Mouse (Mus musculus): ENCODE measurements at regions not wholly inside any gene's neighbourhood (a gene's known extent, or its start where the extent isn't known, plus 50 kb on each side); places are given as distances from the start of the nearest gene placed in this dataset.

- Histone ChIP-seq H3K4me1 (ENCODE audit: insufficient read depth, low read length) (no peaks in the 10 kb centered on the region), H3K4me2 (ENCODE audit: low read depth, low read length) (no peak overlapping the region), H3K27me3 (ENCODE audit: insufficient read depth, low read length) (no peaks in the 10 kb centered on the region), H3K9ac (replicated peaks; ENCODE audit: low read length) (no peak overlapping the region), H3K9me3 (ENCODE audit: low read length) (no peaks in the 10 kb centered on the region), H3K36me3 (ENCODE audit: insufficient read depth, low read length) (no peaks in the 10 kb centered on the region), H3K4me3 (ENCODE audit: low read length) (no peak overlapping the region), H3K27ac (no peak overlapping the region)
- no peak for TF ChIP-seq CTCF (IDR thresholded peaks at IDR 0.05; ENCODE audit: low read depth)
- ATAC-seq (no peak), DNase-seq (ENCODE audit: low spot score) (no peak)
- WGBS, result 76% methylated on average over 4 of the region's 4 CpGs
These were observed 190.5 kb downstream of the Gm11011 start for GRCm38 (mm10) chr2:169397013-169397412.

DNA sequence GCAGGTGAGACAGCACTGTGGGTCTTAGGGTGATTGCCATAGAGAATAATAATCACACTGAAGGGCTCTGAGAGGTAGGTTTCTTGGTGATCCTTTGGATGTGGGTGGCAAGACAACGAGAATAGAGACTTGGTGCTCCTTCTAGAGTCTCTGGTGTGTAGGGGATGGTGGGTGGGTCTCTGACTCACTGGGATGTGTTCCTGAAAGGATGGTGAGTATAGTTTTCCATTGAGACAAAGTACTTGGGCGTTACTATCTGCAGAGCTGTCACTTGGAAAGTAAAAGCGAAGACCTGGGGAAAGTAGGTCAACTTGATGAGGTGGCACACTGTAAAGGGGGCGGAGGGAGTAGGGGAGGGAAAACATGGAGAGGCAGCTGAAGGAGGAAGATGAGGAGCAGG lies 191.3 kb downstream of the Gm11011 start:
- H3K9ac ChIP-seq (replicated peaks; ENCODE audit: low read length), result no peak overlapping the region
- no peak overlapping the region for H3K4me3 ChIP-seq (ENCODE audit: low read length)
- no peaks in the 10 kb centered on the region for H3K27me3 ChIP-seq (ENCODE audit: insufficient read depth, low read length)
- no peak for ATAC-seq
- H3K36me3 ChIP-seq (ENCODE audit: insufficient read depth, low read length), result no peaks in the 10 kb centered on the region
- TF ChIP-seq CTCF (IDR thresholded peaks at IDR 0.05; ENCODE audit: low read depth), result no peak
- no peak overlapping the region for H3K4me2 ChIP-seq (ENCODE audit: low read depth, low read length)
- no peaks in the 10 kb centered on the region for H3K9me3 ChIP-seq (ENCODE audit: low read length)
- no peak overlapping the region for H3K27ac ChIP-seq
- 85% methylated on average over 4 of the region's 4 CpGs for WGBS
- H3K4me1 ChIP-seq (ENCODE audit: insufficient read depth, low read length), result no peaks in the 10 kb centered on the region
- no peak for DNase-seq (ENCODE audit: low spot score)

GRCm38 (mm10) chr2:169389611-169390010 lies 197.9 kb downstream of the Gm11011 start:
- Histone ChIP-seq H3K27me3 (ENCODE audit: insufficient read depth, low read length) (no peaks in the 10 kb centered on the region), H3K9me3 (ENCODE audit: low read length) (no peaks in the 10 kb centered on the region), H3K27ac (no peak overlapping the region), H3K9ac (replicated peaks; ENCODE audit: low read length) (no peak overlapping the region), H3K4me3 (ENCODE audit: low read length) (no peak overlapping the region), H3K4me1 (ENCODE audit: insufficient read depth, low read length) (no peaks in the 10 kb centered on the region), H3K36me3 (ENCODE audit: insufficient read depth, low read length) (no peaks in the 10 kb centered on the region), H3K4me2 (ENCODE audit: low read depth, low read length) (no peak overlapping the region)
- 67% methylated on average over 4 of the region's 4 CpGs for WGBS
- ATAC-seq (no peak), DNase-seq (ENCODE audit: low spot score) (no peak)
- TF ChIP-seq CTCF (IDR thresholded peaks at IDR 0.05; ENCODE audit: low read depth), result no peak

GRCm38 (mm10) chr2:169388569-169388968 lies 199.0 kb downstream of the Gm11011 start:
- no peak for TF ChIP-seq CTCF (IDR thresholded peaks at IDR 0.05; ENCODE audit: low read depth)
- Histone ChIP-seq H3K9ac (replicated peaks; ENCODE audit: low read length) (no peak overlapping the region), H3K4me3 (ENCODE audit: low read length) (no peak overlapping the region), H3K27ac (no peak overlapping the region), H3K9me3 (ENCODE audit: low read length) (peaks cover 2% of the 10 kb centered on the region; the same call in 1 of the 2 replicates), H3K27me3 (ENCODE audit: insufficient read depth, low read length) (no peaks in the 10 kb centered on the region), H3K4me2 (ENCODE audit: low read depth, low read length) (no peak overlapping the region), H3K4me1 (ENCODE audit: insufficient read depth, low read length) (no peaks in the 10 kb centered on the region), H3K36me3 (ENCODE audit: insufficient read depth, low read length) (no peaks in the 10 kb centered on the region)
- ATAC-seq (no peak), DNase-seq (ENCODE audit: low spot score) (no peak)
- 81% methylated on average over 8 of the region's 8 CpGs for whole genome bisulfite sequencing

DNA sequence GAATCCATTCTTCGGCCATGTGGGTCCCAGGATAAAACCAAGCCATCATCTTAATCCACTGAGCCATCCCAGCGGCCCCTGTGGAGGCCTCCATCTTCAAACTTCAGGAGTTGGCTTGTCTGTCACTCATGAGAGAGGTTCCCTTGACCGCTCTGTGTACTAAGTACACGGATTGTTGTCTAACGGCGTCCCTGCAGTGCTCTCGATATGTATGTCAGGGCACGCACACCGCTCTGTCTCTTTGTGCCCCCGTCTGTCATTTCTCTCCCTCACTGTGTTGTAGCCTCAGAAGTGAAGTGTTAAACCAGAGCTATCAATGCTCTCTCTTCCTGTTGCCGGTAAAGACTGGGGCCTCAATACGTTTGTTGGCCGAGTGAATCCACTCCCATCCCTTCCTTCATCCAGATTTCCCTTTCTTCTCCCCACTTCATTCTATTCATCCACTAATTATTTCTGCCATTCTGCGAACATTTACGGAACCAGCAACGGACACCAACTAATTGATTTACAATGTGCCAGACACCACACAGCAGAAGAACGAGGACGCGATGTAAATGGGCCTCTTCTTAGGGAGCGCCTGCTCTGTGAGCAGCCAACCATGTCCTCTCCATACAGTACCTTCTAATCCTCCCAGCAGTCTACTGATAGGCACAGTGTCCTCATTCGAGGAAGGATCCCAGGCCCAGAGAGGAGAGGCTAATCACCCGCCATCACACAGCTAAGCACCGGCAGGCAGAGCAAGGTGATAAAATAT lies 199.6 kb downstream of the Gm11011 start:
- no peaks in the 10 kb centered on the region for H3K36me3 ChIP-seq (ENCODE audit: insufficient read depth, low read length)
- TF ChIP-seq CTCF (IDR thresholded peaks at IDR 0.05; ENCODE audit: low read depth), result no peak
- H3K4me2 ChIP-seq (ENCODE audit: low read depth, low read length), result no peak overlapping the region
- H3K4me3 ChIP-seq (ENCODE audit: low read length), result no peak overlapping the region
- no peak for ATAC-seq
- H3K9me3 ChIP-seq (ENCODE audit: low read length), result peaks cover 2% of the 10 kb centered on the region; the same call in 1 of the 2 replicates
- DNase-seq (ENCODE audit: low spot score), result no peak
- H3K27ac ChIP-seq, result no peak overlapping the region
- H3K27me3 ChIP-seq (ENCODE audit: insufficient read depth, low read length), result no peaks in the 10 kb centered on the region
- no peak overlapping the region for H3K9ac ChIP-seq (replicated peaks; ENCODE audit: low read length)
- H3K4me1 ChIP-seq (ENCODE audit: insufficient read depth, low read length), result no peaks in the 10 kb centered on the region
- 52% methylated on average over 23 of the region's 23 CpGs for WGBS

DNA sequence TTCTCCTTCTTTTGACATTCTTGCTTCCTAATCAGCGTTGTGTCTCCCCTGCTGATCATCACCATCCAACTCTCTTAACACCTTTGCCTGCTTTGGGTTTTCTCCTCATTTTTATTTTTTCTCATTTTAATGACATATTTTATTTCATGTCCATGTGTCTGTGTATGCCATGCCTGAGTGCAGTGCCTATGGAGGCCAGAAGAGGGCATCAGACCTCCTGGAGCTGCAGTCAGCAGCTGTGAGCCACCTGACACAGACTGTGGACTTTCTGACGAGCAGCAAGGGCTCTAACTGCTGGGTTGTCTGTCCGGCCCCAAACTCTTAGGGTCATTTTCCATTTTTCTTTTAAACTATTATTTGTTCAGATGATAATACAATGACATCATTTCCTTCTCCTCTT lies 203.8 kb downstream of the Gm11011 start:
- peak; percentile 27 for TF ChIP-seq CTCF (IDR thresholded peaks at IDR 0.05; ENCODE audit: low read depth)
- Histone ChIP-seq H3K27ac (no peak overlapping the region), H3K36me3 (ENCODE audit: insufficient read depth, low read length) (no peaks in the 10 kb centered on the region), H3K4me1 (ENCODE audit: insufficient read depth, low read length) (no peaks in the 10 kb centered on the region), H3K9me3 (ENCODE audit: low read length) (peaks cover 2% of the 10 kb centered on the region; the same call in 1 of the 2 replicates), H3K4me2 (ENCODE audit: low read depth, low read length) (no peak overlapping the region), H3K4me3 (ENCODE audit: low read length) (no peak overlapping the region), H3K27me3 (ENCODE audit: insufficient read depth, low read length) (no peaks in the 10 kb centered on the region), H3K9ac (replicated peaks; ENCODE audit: low read length) (no peak overlapping the region)
- 87% methylated on average over 3 of the region's 3 CpGs for WGBS
- ATAC-seq, result no peak
- DNase-seq (ENCODE audit: low spot score), result no peak

- DNase-seq (ENCODE audit: low spot score), result no peak
- WGBS, result 93% methylated on average over 7 of the region's 7 CpGs
- no peaks in the 10 kb centered on the region for H3K36me3 ChIP-seq (ENCODE audit: insufficient read depth, low read length)
- no peaks in the 10 kb centered on the region for H3K4me1 ChIP-seq (ENCODE audit: insufficient read depth, low read length)
- no peak for TF ChIP-seq CTCF (IDR thresholded peaks at IDR 0.05; ENCODE audit: low read depth)
- H3K9ac ChIP-seq (replicated peaks; ENCODE audit: low read length), result no peak overlapping the region
- H3K27ac ChIP-seq, result no peak overlapping the region
- no peak for ATAC-seq
- H3K9me3 ChIP-seq (ENCODE audit: low read length), result no peaks in the 10 kb centered on the region
- no peaks in the 10 kb centered on the region for H3K27me3 ChIP-seq (ENCODE audit: insufficient read depth, low read length)
- no peak overlapping the region for H3K4me3 ChIP-seq (ENCODE audit: low read length)
- no peak overlapping the region for H3K4me2 ChIP-seq (ENCODE audit: low read depth, low read length)
These were observed 214.5 kb downstream of the Gm11011 start for GRCm38 (mm10) chr2:169373069-169373468.

Measured in hindbrain, postnatal 0 days (tissue).